Mouse (Mus musculus): ENCODE measurements around the gene Sh2d3c.

The Sh2d3c gene

DNA sequence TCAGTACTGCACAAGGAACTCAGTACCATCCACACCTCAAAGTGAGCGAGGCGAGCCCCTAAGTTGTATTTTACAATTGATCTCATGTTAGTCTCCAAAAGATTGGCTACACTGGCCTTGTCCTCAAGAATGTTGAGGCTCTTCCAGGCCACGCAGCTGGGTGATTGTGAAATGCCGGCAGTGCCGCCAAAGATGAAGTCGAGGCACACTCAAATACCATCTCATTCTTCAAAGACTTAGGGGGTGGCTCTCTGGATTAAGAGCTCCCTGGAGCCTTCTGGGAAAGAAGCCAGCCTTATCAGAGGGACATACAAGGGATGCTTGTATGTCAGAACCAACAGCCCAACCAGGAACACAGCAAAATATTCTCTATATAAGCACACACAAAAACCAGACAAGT lies 70.4 kb downstream of the Sh2d3c start:
- peak in 1 of 2 experiments; percentile 52 for DNase-seq (ENCODE audit: low spot score in 2 of 2)

DNA sequence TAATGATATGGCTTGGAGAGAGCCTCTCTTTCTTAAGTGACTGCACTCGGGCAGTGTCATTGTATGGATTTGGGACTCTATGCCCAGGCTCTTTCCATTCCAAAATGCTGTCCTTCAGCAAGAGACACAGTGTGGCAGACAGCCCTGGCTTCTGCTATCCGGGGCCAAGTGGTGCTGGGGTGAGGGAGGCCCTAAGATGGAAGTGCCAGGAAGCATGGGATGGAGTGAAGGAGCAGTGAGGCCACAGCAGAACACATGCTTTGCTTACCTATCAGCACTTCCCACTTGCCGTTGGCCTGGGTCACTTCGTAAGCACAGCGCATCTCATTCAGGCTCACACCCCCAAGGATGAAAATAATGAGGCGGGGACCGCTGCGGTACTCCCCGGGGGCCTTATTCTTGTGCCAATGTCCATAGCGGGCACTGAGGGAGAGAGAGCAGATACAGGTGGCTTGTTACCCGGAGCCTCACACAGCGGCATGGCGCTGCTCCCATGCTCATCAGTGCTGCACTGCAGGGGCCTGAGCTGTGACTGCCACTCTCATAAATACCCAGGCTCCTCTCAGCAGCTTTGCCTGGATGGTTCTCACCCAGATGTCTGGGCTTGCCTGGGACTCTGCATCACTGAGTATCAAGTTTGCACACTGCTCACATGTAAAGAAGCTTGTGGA lies 75.0 kb downstream of the Sh2d3c start:
- DNase-seq (ENCODE audit: low spot score in 2 of 2), result no peak

DNA sequence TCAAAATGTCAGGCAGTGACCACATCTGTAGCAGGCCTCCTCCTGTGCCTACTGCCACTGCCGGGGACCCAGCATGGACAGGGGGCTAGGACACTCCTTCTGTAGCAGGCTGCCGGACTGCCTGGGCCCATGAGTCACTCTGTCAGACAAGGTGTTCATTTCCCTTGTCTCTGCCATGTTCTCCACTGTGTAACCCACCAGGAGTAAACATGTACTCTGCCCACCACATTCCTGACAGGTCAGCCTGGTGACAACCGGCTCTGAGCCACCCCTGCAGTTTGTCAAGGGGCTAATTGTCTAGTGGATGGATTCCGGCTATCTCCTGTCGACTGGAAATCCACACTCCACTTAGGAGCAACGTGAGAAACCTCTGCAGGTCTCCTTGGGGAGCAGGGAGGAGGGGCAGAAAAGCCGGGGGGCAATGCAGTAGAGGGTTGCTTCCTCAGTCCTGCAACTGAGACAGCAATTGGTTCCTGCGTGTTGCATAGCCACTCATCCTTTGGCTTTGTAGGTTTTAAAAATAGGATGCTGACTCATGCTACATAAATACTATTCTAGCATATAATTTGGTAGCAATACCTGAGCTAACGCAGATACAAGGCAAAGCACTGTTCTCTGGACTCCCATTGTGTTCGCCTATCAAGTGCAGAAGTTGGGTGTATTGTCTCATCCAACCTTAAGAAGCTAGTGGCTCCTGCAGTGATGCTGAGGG lies 77.6 kb downstream of the Sh2d3c start:
- DNase-seq (ENCODE audit: low spot score in 2 of 2), result no peak

Measured in urinary bladder, postnatal 4 days (tissue).